Mouse (Mus musculus) activated CD4-positive, CD25-positive, alpha-beta regulatory T cell, adult 9 weeks (primary cell): ENCODE data around the gene Zfp748. TPM values are rescaled to one million over a fixed set of nuclear protein-coding genes. Genes with fewer than 3 reads are reported as not detected.

Source experiments
- polyA plus RNA-seq: library from polyadenylated mRNA; unstranded; fragments of 100-300 nt; shearing (Covaris generic); gene quantifications from one replicate; pipeline ENCODE4 v1.2.1, GENCODE M21; 2017

Zfp748 gene
- polyA plus RNA-seq: 21.4 TPM

DNA sequence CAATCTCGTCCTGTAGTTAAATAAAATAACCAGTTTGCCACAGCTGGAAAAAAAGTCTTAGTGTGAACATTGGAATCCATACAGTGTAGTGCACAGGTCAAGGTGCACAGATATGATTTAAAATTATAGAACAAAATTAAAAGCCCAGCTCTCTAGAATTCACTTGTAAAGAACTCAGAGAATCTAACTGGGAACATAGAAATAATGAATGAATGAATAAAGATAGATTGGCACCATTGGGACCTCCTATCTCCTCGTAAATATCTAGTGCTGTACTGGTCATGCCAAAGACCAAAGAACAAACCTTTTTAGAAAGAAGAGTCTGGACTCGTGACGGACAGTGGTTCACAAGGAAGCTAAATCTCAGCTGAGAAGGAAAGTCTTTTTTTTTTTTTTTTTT, at the start of gene Zfp748:
TSS of gene Zfp748 (minus strand) at position 101 of the 400 bp plus-strand sequence.

GRCm38 (mm10) chr13:67525753-67526410, 27.7 kb downstream of the Zfp748 start, which contains the start of the genes Gm26965 and Zfp87:
Gene Gm26965 (minus strand): TSS chr13:67526151.
Gene Zfp87 (minus strand): TSS chr13:67526177.

GRCm38 (mm10) chr13:67500084-67500719, 53.4 kb downstream of the Zfp748 start, which contains the start of gene Zfp58:
Gene Zfp58 (minus strand): TSS chr13:67500555.

Other genes starting within 250 kb of the Zfp748 start
- 0.48 TPM for gene Zfp457, start 247.3 kb downstream of the Zfp748 start, polyA plus RNA-seq
- gene Zfp595, start 221.3 kb downstream of the Zfp748 start, polyA plus RNA-seq: 7.2 TPM
- 3.3 TPM for gene Gm28044, start 193.3 kb downstream of the Zfp748 start, polyA plus RNA-seq
- 3.0 TPM for gene Zfp953, start 193.2 kb downstream of the Zfp748 start, polyA plus RNA-seq
- 2.6 TPM for gene Gm28041, start 178.1 kb downstream of the Zfp748 start, polyA plus RNA-seq
- gene Zfp456, start 178.0 kb downstream of the Zfp748 start, polyA plus RNA-seq: 7.3 TPM
- 23.5 TPM for gene Zfp429, start 154.0 kb downstream of the Zfp748 start, polyA plus RNA-seq
- 2.1 TPM for gene Zfp459, start 132.4 kb downstream of the Zfp748 start, polyA plus RNA-seq
- 21.5 TPM for gene Zfp874a, start 102.2 kb downstream of the Zfp748 start, polyA plus RNA-seq
- gene Zfp874b, start 69.6 kb downstream of the Zfp748 start, polyA plus RNA-seq: 15.3 TPM
- gene Zfp58, start 53.3 kb downstream of the Zfp748 start, polyA plus RNA-seq: 17.2 TPM
- gene Gm26965, start 27.7 kb downstream of the Zfp748 start, polyA plus RNA-seq: not detected
- 46.9 TPM for gene Zfp87, start 27.7 kb downstream of the Zfp748 start, polyA plus RNA-seq
- gene Zfp729b, start 55.9 kb upstream of the Zfp748 start, polyA plus RNA-seq: 8.5 TPM
- gene Gm49345, start 83.9 kb upstream of the Zfp748 start, polyA plus RNA-seq: 6.1 TPM
- gene Zfp729a, start 84.0 kb upstream of the Zfp748 start, polyA plus RNA-seq: 8.2 TPM
- 21.9 TPM for gene Zfp738, start 133.2 kb upstream of the Zfp748 start, polyA plus RNA-seq
- gene Zfp65, start 175.3 kb upstream of the Zfp748 start, polyA plus RNA-seq: 10.6 TPM
- gene Zfp85, start 201.4 kb upstream of the Zfp748 start, polyA plus RNA-seq: 11.7 TPM
- gene Zfp493, start 225.9 kb upstream of the Zfp748 start, polyA plus RNA-seq: 3.0 TPM